Comparison of ENCODE assay signal across 20 mouse cellular contexts in the genomic region with DNA sequence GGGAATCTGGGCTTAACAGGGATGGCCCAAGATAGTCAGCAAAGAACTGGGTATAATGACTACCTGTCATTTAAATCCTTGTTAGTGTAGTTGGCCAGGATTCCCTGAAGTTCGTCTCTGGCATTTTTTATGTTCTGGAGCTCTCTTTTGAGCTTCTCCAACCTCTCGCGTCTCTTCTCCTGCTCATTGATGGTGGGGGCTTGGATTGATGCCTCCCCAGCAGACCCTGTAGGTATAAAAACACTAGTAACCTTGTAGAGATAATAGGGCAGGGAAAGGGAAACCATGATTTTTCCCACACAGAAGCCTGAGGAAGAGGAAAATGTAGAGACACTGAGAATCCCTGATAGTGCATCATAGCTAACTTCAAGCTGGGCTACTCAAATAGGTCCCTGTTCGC. TPM values are rescaled to one million over a fixed set of nuclear protein-coding genes. Genes with fewer than 3 reads are reported as not detected.
"Had no signal": no experiment of that assay in that cellular context is flagged by ENCODE, and none has a peak within 500 bp of the region (broad histone marks: within the 10 kb centered on the region; RNA-seq: fewer than 3 reads in every experiment).

No protein-coding gene starts in this region.

RNA-seq across cellular contexts. Expression of gene Gm17654, which starts 1.0 kb away (rescaled TPM):
- total RNA-seq: megakaryocyte progenitor cell, adult 5-6 weeks; midbrain, postnatal 0 days; monocyte, adult 5-6 weeks; neutrophil, adult 5-6 weeks had no signal
- polyA plus RNA-seq: liver, embryonic 13.5 days; liver, embryonic 15.5 days; liver, postnatal 0 days; lung, adult 2 months; lung, embryonic 15.5 days; lung, postnatal 0 days; macrophage; midbrain, embryonic 11.5 days; midbrain, embryonic 13.5 days; midbrain, embryonic 15.5 days; neural tube, embryonic 12.5 days; neural tube, embryonic 14.5 days; small intestine, adult 2 months; stomach, embryonic 15.5 days; stomach, postnatal 0 days; urinary bladder, adult 2 months had no signal

RNA-seq across cellular contexts. Expression of gene Gm10375, which starts 29.8 kb away (rescaled TPM):
- total RNA-seq: megakaryocyte progenitor cell, adult 5-6 weeks; midbrain, postnatal 0 days; monocyte, adult 5-6 weeks; neutrophil, adult 5-6 weeks had no signal
- polyA plus RNA-seq: liver, embryonic 13.5 days; liver, embryonic 15.5 days; liver, postnatal 0 days; lung, adult 2 months; lung, embryonic 15.5 days; lung, postnatal 0 days; macrophage; midbrain, embryonic 11.5 days; midbrain, embryonic 13.5 days; midbrain, embryonic 15.5 days; midbrain, postnatal 0 days; neural tube, embryonic 12.5 days; neural tube, embryonic 14.5 days; small intestine, adult 2 months; stomach, embryonic 15.5 days; stomach, postnatal 0 days; urinary bladder, adult 2 months had no signal

RNA-seq across cellular contexts. Expression of gene Gm5799, which starts 34.6 kb away (rescaled TPM):
- total RNA-seq: megakaryocyte progenitor cell, adult 5-6 weeks; midbrain, postnatal 0 days; monocyte, adult 5-6 weeks; neutrophil, adult 5-6 weeks had no signal
- polyA plus RNA-seq: liver, embryonic 13.5 days; liver, embryonic 15.5 days; liver, postnatal 0 days; lung, adult 2 months; lung, embryonic 15.5 days; lung, postnatal 0 days; macrophage; midbrain, embryonic 11.5 days; midbrain, embryonic 13.5 days; midbrain, embryonic 15.5 days; midbrain, postnatal 0 days; neural tube, embryonic 12.5 days; neural tube, embryonic 14.5 days; small intestine, adult 2 months; stomach, embryonic 15.5 days; stomach, postnatal 0 days; urinary bladder, adult 2 months had no signal
